Mouse (Mus musculus) erythroblast, embryonic 14.5 days (primary cell): Measurements from ENCODE around the gene Ppil2.

Source experiments
- GATA1 ChIP-seq: IDR thresholded peaks from 2 replicates; pipeline ENCODE4 v1.6.1; 2012; ENCODE audit warnings: low read length, inconsistent platforms, mixed read lengths
- TAL1 ChIP-seq: IDR thresholded peaks from 3 replicates; pipeline ENCODE4 v1.6.1; 2012; ENCODE audit warnings: low read length, inconsistent platforms, mixed read lengths

GRCm38 (mm10) chr16:17045287-17045686 lies 65.8 kb downstream of the Ppil2 start:
- no peak for TF ChIP-seq GATA1
- no peak for TF ChIP-seq TAL1
